Mouse (Mus musculus) CH12F3 (cell line): ENCODE data around the gene Nphs2.
"Not testable (repeated sequence)": the region's sequence is repeated elsewhere in the genome, so short reads cannot be mapped to it uniquely, and the experiment has no call there.

Source experiments
- in situ Hi-C: fragments of 300-500 bp; cut with MboI; formaldehyde crosslinking; loops from 2 replicates; pipeline ENCODE4 v1.14.3; 2020; ENCODE audit warnings: low sequenced_read_pairs

Nphs2 gene

DNA sequence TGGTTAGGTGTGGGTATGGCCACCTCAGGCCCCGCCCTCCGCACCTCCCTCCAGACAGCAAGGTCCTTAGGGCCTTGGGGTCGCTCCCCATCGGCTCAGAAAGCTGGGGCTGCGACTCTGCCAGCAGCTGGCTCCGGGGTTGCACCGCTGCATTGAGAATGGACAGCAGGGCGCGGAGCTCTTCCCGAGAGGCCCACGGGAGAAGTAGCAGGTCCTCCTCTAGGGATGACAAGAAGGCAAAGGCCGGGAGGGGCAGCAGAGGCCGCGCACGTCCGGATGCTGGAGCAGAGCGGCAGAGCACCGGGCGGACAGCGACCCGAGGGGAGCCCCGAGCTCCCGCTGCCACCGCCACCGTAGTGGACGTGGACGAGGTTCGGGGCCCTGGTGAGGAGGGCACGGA is at the start of gene Nphs2:
Gene Nphs2 (plus strand): TSS at position 98 of the 400 bp plus-strand sequence.
- in situ Hi-C loops, result no loop called here

DNA sequence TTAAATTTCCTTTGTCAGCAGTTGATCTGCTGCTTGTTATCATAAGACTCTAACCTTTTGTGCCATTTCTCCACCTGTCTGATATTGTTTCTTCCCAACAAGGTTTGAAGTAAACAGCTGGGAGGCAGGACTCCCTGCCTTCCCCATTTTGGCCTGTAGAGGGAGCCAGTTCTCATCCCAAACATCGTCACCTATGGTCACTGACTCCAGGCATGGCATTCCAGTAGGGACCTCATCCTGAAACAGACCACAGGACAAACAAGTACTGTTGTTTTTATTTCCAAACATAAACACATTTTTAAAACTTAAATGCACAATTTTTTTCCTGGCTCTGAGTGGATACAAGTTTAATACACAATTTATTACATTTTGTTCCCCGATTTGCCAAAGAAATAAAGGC is 47.2 kb upstream of the Nphs2 start:
- in situ Hi-C loops, result no loop called here

DNA sequence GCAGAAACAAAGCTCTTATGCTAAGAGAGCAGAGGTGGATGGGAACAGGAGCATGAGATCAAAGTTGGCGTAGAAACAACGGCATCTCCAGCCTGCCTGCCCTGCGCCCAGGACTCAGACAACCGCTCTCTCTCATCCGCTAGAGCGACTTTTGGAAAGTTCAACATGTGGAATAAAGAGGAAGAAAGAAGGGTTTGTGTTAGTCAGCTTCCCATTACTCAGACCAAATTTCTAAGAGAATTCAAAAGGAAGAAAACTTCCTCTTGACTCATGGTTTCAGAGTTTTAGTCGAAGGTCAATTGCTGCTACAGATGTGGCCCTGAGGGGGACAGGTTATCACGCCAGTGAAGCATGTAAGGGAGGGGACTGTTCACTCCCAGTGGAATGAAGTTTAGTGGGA is 46.6 kb upstream of the Nphs2 start:
- in situ Hi-C loops, result no loop called here

DNA sequence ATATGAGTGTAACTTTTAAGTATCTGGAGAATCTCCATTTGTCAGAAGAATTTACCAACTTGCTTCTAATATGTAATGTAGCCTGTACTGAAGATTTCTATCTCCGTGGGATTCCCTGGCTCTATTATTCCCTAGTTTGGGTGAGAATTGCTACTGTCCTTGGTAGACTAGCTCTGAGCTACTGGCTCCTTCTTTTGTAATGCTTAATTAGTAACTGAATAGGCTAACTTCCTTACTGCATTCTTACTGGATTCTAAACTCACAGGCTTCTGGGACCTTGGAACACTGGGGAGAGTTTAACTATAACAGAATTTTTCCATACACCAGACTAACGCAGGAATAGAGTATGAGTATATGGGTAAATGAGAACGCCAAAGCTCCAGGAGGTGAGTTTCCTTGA is 42.0 kb upstream of the Nphs2 start:
- in situ Hi-C loops, result not testable (repeated sequence)

DNA sequence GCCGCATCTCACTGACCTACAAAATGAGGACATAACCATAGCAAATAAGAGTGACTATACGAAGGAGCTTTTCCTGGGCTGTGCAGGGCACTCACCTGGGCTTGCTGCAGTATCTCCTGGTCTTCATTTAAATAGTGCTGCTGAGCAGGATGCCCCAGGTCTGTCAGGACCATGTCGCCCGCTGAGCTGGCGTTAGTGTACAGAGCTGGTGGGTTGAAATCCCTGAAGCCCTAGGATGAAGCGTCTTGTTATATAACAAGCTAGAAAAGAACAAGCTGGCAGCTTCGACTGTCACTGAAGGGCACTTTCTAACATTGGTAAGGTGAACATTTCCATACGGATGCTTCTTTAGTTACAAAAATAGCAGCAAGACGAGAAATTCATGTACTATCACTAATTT is 40.1 kb upstream of the Nphs2 start:
- in situ Hi-C loops, result no loop called here

DNA sequence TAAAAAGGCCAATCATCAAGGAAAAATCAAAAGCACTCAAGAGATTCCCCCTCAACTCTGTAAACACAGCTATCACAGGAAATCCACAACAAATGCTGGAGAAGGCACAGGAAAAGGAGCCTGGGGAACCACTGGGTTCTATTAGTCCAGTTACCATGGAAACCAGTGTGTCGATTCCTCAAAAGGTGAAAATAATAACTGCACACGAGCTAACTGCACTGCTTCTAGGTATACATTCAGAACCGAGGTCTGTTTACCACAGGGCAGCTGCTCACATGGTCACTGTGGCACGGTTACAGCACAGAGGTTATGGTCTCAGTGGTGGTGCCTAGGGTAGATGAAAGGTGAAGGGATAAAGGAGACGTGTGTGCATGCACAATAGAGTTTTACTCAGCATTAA is 38.9 kb upstream of the Nphs2 start:
- in situ Hi-C loops, result no loop called here

DNA sequence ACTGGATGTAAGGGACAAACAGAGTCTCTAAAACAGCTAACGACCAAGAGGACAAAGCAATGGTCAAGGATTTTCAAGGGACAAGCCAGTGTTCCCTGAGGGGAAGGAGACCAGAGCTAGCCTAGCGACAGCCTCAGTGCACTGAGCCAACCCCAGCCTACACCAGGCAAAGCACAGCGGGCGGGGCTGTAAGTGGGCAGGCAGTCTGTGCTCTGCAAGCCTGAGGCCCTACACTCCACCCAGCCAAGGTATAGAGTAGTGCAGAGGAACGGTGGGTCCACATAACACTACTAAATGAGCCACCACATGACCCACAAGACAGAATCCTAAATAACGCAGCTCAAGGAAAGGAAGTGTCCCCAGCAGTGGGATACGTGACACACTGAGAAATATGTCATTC is 36.9 kb upstream of the Nphs2 start:
- in situ Hi-C loops, result no loop called here

DNA sequence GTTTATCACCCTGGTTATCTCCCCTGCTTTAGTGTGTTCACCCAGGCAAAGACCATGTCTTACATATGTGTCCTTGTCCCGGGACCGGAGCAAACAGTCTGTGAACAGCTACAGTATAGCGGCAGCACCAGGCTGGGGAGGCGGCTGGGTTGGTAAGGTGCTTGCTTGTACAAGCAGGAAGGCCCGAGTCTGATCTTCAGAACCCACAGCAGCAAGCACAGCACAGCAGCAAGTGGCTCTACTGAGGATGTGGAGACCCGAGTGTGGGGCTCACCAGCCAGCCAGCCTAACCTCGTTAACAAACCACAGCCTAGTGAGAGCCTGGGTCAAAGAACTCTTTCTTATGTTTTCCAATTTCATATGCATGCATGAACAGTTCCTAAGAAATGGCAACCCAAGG is 30.4 kb upstream of the Nphs2 start:
- in situ Hi-C loops, result no loop called here

DNA sequence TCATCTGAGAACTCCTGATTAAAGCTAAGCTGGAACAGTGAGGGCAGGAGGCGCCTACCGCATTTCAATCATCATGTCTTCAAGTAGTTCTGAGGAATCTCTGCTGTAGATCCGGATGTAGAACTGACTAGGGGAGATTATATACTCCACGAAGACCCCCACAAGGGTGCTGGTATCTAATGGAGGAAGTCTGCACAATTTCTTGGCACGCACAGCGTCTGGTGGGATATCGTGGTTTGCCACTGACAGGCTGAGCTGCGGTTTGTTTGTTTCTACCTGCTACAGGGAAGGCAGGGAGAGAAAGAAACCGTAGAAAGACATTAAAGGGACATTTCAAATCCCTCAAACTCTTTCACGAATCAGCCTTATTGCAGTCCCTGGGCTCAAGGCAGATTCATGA is 26.3 kb upstream of the Nphs2 start:
- in situ Hi-C loops, result no loop called here

DNA sequence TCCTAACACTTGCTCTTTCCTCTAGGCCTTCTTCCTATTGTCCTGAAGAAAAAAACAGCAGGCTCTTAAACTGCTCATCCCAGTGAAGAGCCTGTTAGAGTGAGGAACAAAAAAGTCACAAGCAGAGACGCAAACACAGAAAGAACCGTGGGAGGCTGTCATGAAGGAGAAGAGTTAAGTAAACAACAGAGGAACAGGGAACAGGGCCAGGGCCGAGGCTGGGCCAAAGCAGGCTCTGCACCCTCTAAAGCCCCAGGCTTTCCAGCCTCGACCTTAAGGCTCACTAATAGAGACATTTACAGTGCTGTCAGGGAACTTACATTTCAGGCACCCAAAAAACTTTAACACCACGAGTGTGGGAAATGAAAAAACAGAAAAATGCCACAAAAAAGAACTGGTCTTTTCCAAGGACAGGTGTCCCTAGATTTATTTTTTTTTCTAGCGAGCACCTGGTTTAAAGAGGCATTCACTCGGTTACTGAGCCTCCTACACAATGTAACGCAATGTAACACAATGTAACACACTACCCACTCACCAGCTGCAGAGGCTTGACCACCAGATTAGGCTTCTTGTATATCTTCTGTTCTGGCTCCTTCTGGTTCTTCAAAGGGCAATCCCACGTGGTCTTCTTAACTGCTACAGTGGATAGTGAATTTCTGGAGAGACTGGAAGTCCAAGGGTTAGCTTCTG is 25.5 kb upstream of the Nphs2 start:
- in situ Hi-C loops, result no loop called here

DNA sequence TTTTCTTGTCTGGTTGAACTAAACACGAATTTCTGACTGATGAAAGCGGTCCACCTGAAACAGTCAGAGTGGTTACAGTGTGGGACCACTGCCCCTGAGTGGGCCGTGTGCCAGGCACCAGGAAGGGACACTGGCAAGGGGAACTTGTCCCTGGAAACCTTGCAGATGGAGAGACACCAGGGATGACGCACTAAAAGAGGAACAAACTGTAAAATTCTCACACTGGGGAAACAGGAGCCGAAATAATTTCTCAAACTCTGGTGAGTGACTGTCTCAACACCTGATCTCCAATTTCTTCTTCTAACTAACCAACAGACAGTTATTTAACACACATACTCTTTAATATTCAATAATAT is 25.0 kb upstream of the Nphs2 start:
- in situ Hi-C loops, result no loop called here

DNA sequence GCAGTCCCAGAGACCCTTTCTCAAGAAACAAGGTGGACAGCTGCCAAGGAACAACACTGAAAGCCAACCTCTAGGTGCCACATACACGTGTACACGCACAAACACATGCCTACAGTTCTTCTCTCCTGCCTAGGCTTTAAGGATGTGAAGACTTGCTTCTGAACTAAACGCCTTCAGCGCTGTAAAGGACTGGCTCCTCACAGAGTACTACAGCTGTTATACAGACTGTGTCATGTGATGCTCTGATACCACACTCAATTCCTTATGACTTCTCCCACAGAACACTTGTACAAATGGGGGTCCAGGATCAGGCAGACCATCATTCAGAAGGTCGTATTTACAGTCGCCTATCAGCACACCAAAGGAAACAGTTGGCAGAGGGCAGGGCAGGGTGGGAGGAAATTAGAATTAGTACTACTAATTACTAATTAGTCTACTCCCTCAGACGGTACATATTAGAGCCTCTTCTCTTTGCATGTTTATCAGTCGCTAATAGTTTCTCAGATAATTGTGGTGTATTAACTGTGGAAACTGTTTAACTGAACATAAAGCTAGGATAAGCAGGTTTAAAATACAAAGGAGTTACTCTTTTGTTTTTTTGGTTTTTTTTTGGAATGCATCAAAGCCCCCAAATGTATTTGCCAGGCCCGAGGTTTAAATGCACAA is 21.8 kb upstream of the Nphs2 start:
- in situ Hi-C loops, result no loop called here

DNA sequence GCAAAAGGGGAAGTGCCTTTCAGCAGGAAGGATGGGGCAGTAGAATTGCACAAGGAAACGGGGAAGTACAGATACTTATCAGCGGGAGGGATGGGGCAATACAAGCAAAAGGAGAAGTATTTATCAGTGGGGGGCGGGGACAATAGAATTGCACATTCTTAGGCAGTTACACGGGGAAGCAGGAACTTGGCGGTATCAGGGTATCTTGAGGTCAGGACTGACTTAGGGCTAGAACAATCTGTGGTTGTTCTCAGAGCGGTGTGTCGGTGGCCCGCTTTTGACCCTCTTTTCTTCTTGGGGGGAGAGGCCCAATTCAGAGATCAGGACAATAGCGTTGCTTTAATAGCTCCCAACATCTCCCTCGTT is 21.3 kb upstream of the Nphs2 start:
- in situ Hi-C loops, result not testable (repeated sequence)

DNA sequence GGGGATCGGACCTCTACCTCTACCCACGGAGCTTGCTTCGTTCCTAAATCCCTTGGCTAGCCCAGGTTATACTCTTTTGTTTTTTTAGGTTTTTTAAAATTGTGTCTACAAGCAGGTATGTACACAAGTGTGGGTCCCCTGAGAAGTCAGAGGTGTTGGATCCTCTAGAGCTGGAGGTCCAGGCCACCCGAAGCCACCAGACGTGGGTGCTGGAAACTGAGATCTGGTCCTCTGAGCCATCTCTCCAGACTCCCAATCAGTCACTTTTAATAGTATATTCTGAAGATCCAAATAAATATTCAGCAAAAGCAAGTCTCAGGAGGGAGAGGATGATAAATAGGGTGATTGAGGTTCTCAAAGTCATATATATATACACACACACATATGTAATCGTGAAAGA is 20.5 kb upstream of the Nphs2 start:
- in situ Hi-C loops, result no loop called here

DNA sequence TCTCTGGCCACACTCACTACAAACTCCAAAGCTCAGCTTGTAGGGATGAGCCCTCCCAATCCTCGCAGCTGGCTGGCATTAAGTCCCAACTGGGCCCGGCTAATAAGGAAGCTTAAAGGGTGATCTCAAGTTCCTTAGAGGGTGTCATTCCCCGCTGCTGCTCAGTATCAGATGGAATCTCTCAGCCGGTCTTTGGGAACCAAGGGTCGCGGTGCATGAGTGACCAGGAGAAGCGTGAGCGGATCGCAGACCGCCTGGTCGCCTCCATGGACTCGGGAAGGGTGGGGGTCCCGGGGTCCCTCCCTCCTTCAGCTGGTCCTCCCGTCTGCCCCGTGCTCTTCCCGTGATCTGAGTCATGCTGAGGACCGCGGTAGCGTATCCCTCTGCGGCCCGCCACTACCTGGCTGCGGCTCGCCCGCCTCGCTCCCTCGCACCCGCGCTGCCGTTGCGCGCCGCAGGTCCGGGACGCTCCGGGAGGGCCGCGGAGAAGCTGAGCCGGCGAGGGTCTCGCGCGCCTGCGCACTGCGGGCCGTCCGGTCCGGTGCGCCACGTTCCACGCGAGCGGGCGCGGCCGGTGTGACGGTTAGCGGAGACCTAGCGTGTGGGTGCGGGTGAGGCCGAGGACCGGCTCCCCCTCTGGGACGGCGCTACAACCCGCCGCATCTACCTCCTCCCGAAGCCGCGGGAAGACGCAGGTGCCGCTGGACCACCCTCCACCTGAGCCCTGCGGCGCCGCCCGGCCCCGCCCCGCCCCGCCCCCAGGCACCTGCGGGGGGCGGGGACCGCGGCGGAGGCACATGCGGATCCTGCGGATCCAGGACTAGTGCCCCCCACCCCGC is 7.4 kb upstream of the Nphs2 start, which contains the start of gene Tdrd5:
Gene Tdrd5 (minus strand): TSS at position 754 of the 839 bp plus-strand sequence.
- in situ Hi-C loops, result no loop called here

DNA sequence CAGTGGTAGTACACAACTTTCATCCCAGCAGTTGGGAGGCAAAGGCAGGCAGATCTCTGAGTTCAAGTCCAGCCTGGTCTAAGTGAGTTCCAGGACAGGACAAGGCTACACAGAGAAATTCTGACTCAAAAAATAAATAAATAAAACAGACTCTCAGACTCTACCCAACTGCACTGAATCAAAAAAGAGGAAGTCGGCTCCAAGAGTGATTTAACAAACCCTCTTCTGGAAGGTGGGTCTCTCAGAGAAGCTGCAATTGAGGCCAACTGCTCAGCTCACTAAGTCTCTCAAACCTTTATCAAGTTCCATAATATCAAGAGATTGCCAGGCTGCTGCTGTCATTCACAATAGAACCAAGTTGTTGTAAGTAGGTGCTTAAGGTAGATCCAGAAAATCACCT is 1.9 kb upstream of the Nphs2 start:
- in situ Hi-C loops, result no loop called here

DNA sequence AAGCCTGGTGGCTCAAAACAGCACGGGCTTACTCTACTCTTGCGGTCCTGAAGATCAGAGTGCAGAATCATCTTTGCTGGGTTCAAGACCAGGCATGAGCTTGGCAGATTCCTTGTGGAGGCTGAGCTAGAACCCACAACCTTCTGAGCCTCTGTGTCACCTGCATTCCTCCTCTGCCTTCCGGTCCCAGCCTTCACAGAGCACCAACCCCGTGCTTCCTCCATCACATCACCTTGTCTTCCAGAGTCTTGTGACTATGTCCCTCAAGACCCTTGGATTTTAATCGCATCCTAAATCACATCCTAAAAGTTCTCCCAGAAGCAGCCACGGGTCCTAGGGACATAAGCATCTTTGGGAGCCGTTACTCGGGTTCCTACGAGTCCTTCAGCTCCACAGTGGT is 12.6 kb downstream of the Nphs2 start:
- in situ Hi-C loops, result no loop called here

DNA sequence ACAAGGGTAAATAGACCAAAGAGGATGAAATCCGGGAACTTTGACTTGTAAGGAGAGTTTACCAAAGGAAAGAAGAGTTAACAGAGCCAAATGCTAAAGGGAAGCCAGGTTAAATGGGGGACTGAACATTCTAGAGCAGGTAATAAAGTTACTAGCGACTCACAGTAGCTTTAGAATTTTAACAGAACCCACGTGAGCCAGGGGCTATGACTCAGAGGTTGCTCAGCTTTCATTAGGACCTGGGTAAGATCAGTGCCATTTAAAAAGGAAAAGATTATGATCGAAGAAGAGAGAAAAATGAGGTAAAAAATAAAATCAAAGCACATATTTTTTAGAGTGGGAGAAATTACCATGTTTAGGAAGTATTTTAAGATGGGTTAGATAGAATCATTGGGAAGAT is 30.3 kb downstream of the Nphs2 start:
- in situ Hi-C loops, result no loop called here

DNA sequence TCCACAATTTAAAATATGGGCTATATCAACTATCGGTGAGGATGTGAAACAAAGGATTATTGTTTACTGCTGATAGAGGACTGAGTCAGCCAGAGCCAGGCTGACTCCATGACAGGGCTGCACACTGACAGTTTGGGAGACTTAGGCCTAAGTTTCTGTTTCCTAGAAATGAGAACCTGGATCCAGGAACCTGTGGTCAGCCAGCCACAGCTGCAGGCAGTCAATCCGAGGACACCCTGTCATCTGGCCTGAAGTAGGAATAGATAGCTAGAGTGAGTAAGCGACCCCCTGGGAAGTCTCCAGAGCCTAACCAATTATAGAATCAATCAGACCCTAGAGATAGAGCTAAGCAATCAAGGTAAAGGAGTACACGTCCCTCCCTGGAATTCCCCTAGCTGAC is 33.9 kb downstream of the Nphs2 start:
- in situ Hi-C loops, result no loop called here

DNA sequence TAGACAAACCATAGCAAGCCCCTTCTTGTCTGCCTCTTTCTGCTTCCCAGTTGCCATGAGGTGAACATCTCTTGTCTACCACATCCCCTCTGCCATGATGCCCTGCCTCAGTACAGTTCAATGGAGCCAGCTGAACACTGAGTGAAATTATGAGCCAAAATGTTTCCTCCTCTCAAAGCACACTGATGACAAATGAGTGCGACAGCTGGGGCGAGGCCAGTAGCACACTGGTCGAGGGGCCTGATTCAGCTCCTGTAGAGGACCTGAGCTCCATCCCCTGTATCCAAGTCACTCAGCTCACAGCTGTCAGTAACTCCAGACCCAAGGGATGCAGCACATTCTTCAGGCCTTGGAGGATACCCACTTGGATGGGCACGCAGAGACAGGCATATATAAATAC is 35.1 kb downstream of the Nphs2 start:
- in situ Hi-C loops, result no loop called here

DNA sequence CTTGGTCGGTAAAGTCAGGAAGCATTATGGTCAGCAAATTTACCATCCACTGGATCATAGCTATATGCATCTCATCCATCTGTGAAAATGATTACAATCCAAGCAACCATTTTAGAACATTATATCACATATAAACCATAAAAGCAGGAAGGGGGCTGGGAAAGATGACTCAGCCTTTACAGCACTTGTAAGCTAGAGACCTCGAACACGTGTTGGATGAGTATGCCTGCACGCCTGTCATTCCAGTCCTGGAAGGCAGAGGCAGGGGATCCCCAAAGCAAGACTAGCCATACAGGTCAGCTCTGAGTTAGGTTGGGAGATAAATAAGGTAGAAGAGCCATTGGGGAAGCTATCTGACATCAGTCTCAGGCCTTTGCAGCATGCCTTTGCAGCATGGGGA is 38.5 kb downstream of the Nphs2 start:
- in situ Hi-C loops, result no loop called here

DNA sequence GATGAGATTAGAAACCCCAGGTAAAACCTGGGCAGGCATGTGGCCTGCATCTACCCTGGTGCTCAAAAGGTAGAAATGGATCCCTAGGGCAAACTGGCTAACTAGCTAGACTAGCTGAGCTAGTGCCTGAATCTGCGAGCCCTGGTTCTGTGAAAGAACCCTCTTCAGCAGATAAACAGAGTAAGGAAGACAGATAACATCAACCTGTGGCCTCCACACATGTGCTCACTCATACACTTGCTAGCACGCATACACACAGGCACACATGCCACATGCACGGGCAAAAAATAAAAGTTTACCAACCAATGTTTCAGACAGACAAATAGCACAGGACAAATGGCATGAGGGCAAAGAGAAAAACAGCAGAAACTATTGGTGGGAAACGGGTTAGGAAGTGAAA is 39.9 kb downstream of the Nphs2 start:
- in situ Hi-C loops, result no loop called here
